Comparison of ENCODE assay signal across 20 mouse cellular contexts in genomic region chr11:31647268-31647667, GRCm38 (mm10).
"Had no signal": no experiment of that assay in that cellular context is flagged by ENCODE, and none has a peak within 500 bp of the region (broad histone marks: within the 10 kb centered on the region; RNA-seq: fewer than 3 reads in every experiment).

No protein-coding gene starts in this region.

- H3K9me3 ChIP-seq: intestine, embryonic 15.5 days; limb, embryonic 13.5 days; liver, embryonic 13.5 days; neural tube, embryonic 12.5 days; neural tube, embryonic 15.5 days had no signal

- H3K9ac ChIP-seq: intestine, embryonic 15.5 days; limb, embryonic 13.5 days; liver, embryonic 13.5 days; neural tube, embryonic 12.5 days; neural tube, embryonic 15.5 days had no signal

- DNase-seq: kidney, adult 11 months; kidney, adult 8-10 months; kidney, postnatal 36 days; layer of hippocampus, postnatal 36 days; left cerebral cortex, postnatal 4 days; liver, embryonic 13.5 days; lung, adult 2 months; lung, postnatal 14 days; lung, postnatal 4 days; right cerebral cortex, adult 18-20 months; right cerebral cortex, postnatal 14 days; right cerebral cortex, postnatal 4 days; thymus, adult 2 months; thymus, postnatal 14 days; thymus, postnatal 4 days had no signal

- H3K27me3 ChIP-seq: intestine, embryonic 15.5 days; limb, embryonic 13.5 days; liver, embryonic 13.5 days; neural tube, embryonic 12.5 days; neural tube, embryonic 15.5 days had no signal

- H3K27ac ChIP-seq: intestine, embryonic 15.5 days; limb, embryonic 13.5 days; liver, embryonic 13.5 days; neural tube, embryonic 12.5 days; neural tube, embryonic 15.5 days; stomach, postnatal 0 days had no signal

- H3K36me3 ChIP-seq: intestine, embryonic 15.5 days; limb, embryonic 13.5 days; liver, embryonic 13.5 days; neural tube, embryonic 12.5 days; neural tube, embryonic 15.5 days had no signal

- ATAC-seq: intestine, embryonic 15.5 days had no signal

- H3K4me1 ChIP-seq: intestine, embryonic 15.5 days; limb, embryonic 13.5 days; liver, embryonic 13.5 days; neural tube, embryonic 12.5 days; neural tube, embryonic 15.5 days had no signal

- H3K4me2 ChIP-seq: intestine, embryonic 15.5 days; limb, embryonic 13.5 days; liver, embryonic 13.5 days; neural tube, embryonic 12.5 days; neural tube, embryonic 15.5 days had no signal

- H3K4me3 ChIP-seq: intestine, embryonic 15.5 days; limb, embryonic 13.5 days; liver, embryonic 13.5 days; neural tube, embryonic 12.5 days; neural tube, embryonic 15.5 days had no signal
